Mouse (Mus musculus) c-Kit-negative CD71-positive TER-119-positive erythroid progenitor cells, embryonic 14.5 days (primary cell): ENCODE data around the gene Hbq1a.

Experiments used
- DNase-seq: peaks from one replicate; pipeline ENCODE4 v3.0.0-alpha.2; 2013; ENCODE audit warnings: low read depth, low spot score

The Hbq1a gene

GRCm38 (mm10) chr11:32321196-32321565 lies 21.3 kb downstream of the Hbq1a start:
- DNase-seq, result peak; percentile 81

- peak; percentile 71 for DNase-seq
Observed at GRCm38 (mm10) chr11:32324609-32325008, 24.7 kb downstream of the Hbq1a start.

- no peak for DNase-seq
Observed at GRCm38 (mm10) chr11:32331075-32331474, 31.2 kb downstream of the Hbq1a start.

- DNase-seq, result no peak
Observed at GRCm38 (mm10) chr11:32331861-32332260, 32.0 kb downstream of the Hbq1a start.

- DNase-seq, result no peak
Observed at GRCm38 (mm10) chr11:32333235-32333634, 33.4 kb downstream of the Hbq1a start.

GRCm38 (mm10) chr11:32336435-32336907 lies 36.6 kb downstream of the Hbq1a start:
- no peak for DNase-seq

- no peak for DNase-seq
Observed at GRCm38 (mm10) chr11:32339131-32339531, 39.3 kb downstream of the Hbq1a start.

GRCm38 (mm10) chr11:32340476-32341473 lies 40.9 kb downstream of the Hbq1a start:
- DNase-seq, result peak; percentile 38

GRCm38 (mm10) chr11:32342770-32343191 lies 42.9 kb downstream of the Hbq1a start:
- peak; percentile 19 for DNase-seq

GRCm38 (mm10) chr11:32343350-32343749 lies 43.5 kb downstream of the Hbq1a start:
- no peak for DNase-seq

- DNase-seq, result no peak
Observed at GRCm38 (mm10) chr11:32345504-32346297, 45.8 kb downstream of the Hbq1a start.

GRCm38 (mm10) chr11:32347264-32347606 lies 47.4 kb downstream of the Hbq1a start:
- DNase-seq, result no peak

GRCm38 (mm10) chr11:32347607-32348432 lies 48.0 kb downstream of the Hbq1a start, which contains the start of gene Sh3pxd2b:
TSS of gene Sh3pxd2b (plus strand) at chr11:32347820.
- DNase-seq, result no peak

GRCm38 (mm10) chr11:32348433-32349283 lies 48.8 kb downstream of the Hbq1a start:
- no peak for DNase-seq

GRCm38 (mm10) chr11:32349284-32349953 lies 49.5 kb downstream of the Hbq1a start:
- no peak for DNase-seq
